Mouse (Mus musculus) mouse trophoblast stem cell (cell line): ENCODE measurements around the gene Col4a2.

Source experiments
- in situ Hi-C, 2 experiments: fragments of 300-500 bp; cut with MseI, MboI; formaldehyde crosslinking; loops; 2 replicates in 1 of 2; 3 replicates in 1 of 2; pipeline ENCODE4 v1.15.1; 2025

The Col4a2 gene

DNA sequence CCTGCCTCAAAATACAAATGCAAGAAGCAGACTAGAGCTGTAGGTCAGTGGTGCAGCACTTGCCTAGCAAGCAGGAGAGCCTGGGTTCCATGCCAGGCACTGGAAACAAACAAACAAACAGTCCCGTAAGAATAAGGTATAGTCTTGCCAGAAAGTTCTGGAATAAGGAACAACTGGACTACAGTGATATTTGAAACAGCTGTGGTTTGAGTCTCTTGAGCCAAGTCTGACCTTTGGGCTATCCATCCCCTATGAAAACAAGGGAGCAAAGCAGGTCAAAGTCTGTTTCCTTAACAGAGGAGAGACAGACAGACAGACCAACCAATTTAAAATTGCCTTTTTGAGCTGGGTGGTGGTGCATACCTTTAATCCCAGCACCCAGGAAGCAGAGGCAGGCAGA, 11.1 kb downstream of the Col4a2 start:
- in situ Hi-C loops = no loop called here

DNA sequence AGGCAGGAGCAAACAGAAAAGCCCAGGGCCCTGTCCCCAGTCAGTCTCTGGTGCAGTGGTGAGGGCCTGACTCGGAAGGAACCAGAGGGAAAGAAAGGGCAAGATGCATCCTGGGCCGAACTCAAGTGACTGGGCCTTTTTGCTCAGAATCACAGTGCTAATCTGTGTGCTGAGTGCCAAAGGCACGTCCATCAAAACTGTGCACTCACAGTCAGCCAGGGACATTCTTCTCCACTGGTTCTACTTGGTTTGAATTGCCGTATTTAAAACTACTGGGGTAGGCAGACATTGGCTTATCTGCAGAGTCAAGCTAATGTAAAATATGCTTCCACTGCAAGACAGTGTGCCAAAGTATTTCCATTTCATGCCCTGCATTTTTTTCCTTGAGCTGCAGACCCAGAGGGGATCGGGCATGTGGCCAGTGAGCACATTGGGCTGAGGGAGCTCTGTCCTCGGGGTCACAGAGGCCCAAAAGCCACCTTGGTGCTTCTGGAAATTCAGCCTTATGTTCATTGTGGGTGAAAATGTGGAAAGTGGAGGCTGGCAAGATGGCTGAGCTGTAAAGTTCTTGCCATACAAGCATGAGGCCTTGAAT, 12.3 kb downstream of the Col4a2 start:
- in situ Hi-C loops = no loop called here

DNA sequence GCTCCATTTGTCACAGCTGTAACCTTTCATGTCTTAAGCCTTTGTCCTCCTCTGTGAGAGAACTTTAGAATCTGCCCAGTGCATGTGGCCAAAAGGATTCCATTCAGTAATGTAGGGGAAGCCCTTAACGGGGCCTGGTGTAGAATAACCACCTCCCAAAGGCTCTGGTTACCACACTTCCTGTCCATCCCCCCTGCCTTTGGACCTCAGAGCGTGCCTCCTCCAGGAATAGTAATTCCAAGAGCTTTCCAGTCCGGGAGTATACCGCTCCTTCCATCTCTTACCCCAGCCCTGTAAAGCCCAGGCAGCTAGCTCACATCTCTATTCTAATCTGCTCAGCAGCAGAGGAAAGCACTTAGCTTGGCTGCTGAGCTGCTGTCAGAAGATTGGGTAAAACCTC, 14.7 kb downstream of the Col4a2 start:
- in situ Hi-C loops = no loop called here

DNA sequence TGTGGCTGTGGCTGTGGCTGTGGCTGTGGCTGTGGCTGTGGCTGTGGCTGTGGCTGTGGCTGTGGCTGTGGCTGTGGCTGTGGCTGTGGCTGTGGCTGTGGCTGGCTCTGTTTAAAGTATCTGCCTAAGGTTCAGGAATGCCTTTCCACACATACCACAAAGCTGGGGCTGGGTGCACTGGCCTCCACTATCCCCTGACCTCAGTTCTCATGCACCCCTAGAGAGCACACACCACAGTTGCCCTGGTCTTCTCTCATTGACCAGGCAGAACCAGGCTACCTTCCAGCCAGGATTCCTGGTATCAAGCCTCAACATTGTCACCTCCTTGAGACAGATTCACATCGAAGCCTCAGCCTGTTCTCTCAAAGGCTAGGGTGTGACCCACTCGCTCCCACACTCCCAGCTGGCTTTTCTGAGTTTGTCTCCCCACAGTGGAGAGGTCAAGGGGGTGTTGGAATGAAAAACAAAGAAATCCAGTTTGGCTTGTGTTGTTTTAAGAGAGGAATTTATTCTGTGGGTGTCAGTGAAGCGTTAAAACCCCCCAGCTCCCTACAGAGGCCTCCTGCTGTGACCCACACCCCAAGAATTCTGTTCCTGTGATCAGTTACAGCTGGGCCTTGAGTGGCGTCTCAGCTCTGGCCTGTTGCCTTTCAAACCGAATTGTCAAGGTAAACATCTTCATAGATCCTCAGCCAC, 15.3 kb downstream of the Col4a2 start:
- in situ Hi-C loops = no loop called here

DNA sequence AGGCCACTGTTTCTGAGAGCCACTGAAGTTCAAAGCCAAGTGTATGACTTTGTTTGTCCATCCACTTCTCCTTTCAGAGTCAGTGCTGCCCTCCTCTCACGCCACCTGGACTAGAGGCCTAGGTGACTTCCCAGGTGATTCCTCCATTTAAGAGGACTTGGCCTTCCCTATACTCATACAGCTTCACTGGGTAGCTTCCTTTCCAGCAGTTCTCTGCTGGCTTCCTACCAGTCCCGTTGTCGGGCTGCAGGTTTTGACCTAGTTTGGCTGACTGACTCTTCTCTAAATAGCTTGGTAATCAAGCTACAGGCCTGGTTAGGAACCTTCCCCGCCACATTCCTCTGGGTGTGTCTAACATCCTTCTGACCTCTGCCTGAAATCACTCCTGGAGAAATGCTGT, 19.0 kb downstream of the Col4a2 start:
- in situ Hi-C loops = no loop called here

DNA sequence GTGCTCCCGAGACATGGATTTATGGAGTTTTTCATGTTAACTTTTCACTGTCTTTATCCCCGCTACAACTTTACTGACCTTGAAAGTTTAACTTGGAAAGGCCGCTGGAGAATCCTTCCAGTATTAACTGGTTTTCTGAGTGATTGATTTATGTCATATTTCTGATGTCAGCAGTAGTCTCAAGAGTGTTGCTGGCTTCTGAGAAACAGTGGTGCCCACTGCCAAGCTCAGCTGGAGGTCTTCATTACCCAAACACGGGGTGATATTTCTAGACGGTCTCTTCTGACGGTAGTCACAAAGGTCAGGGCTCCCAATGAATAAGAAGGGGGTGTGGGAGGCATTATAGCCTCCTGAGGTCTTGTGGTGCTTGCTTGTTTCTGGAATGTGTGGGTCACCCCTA, 21.1 kb downstream of the Col4a2 start:
- in situ Hi-C loops = no loop called here

DNA sequence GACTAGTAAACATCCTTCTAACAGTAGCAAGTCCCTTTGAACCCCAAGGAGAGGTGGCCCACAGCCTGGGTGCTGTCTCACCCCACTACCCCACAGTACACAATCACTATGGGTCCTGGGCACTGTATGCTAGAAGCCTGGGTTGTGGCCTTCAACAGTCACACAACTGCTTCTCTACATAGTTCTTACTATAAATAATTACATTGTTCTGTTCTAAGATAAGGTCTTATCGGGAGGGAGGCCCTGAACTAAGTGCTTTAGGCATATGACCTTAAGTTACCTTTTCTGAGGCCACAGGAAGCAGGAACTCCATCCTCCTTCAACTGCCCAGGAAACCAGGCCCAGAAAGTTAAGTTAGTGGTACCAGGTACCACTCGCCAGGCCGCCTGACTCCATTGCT, 21.9 kb downstream of the Col4a2 start:
- in situ Hi-C loops = no loop called here

DNA sequence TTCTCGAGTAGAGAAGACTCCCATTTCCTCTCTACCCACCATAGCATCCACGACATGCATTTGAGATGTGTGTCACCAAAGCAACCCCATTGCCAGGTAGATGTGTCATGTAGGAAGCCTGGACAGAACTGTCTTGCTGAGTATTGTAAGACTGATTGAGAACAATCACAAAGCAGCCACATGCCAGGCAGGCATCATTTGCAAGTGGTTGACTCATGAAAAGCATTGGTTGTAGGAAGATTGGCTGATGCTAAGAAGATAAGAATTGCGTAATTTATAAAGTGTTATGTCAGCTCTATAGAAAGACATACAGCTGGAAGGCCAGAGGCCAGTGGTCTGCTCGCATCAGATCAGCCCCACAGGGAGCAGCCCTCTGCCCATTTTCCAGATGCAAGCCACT, 22.6 kb downstream of the Col4a2 start:
- in situ Hi-C loops = no loop called here

DNA sequence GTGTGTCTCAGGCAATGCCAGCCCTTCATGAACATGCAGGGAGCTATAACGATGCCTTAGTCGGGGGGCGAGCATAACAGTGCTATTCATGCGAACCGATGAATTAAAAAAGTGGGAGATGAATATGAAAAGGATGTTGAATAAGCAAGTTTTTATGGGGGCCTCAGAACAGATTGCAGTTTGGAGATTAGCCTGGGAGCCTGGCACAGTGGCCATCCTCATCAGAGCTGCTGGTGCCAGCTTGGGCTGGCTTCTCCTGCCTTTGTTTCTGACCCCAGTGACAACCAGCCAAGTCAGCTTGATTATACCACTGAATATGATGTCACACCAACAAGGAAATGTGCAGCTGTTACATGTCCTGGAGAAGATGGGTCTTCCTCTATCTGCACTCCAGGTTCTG, 23.7 kb downstream of the Col4a2 start:
- in situ Hi-C loops = no loop called here

DNA sequence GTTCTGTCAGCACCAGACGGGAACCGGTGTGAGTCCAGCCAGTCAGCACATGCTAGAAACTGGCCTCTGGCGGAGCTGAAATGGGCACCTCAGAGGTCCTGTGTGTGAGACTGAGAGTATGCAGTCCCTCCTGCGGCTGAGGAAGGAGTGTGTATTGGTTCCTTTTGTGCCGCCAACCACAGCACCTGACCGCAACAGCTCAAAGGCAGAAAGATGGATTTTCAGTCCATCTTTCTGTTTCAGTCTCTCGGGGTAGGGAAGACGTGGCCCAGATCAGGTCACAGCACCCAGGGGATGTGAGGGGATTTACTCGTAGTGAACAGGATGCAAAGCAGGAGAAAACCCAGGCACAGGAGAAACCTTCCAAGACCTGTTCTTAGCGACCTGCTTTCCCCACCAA, 25.0 kb downstream of the Col4a2 start:
- in situ Hi-C loops = no loop called here

DNA sequence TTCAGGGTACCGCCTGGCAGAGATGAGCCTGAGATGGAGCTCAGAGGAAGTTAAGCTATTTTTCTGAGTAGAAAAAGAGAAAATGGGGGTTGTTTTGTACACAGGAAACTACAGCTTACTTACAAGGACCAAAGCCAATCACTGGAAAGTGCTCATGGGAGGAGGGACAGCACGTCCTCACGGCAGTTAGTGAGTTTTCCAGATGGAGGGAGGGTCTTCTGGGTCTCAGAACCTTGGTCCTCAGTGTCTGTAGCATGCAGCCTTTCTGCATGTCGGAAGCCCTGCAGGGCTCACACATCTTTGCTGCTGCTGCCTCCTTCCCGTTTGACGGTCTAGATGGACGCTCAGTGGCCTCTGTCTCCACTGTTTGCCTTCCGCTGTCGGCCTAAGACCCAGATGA, 25.9 kb downstream of the Col4a2 start:
- in situ Hi-C loops = no loop called here

DNA sequence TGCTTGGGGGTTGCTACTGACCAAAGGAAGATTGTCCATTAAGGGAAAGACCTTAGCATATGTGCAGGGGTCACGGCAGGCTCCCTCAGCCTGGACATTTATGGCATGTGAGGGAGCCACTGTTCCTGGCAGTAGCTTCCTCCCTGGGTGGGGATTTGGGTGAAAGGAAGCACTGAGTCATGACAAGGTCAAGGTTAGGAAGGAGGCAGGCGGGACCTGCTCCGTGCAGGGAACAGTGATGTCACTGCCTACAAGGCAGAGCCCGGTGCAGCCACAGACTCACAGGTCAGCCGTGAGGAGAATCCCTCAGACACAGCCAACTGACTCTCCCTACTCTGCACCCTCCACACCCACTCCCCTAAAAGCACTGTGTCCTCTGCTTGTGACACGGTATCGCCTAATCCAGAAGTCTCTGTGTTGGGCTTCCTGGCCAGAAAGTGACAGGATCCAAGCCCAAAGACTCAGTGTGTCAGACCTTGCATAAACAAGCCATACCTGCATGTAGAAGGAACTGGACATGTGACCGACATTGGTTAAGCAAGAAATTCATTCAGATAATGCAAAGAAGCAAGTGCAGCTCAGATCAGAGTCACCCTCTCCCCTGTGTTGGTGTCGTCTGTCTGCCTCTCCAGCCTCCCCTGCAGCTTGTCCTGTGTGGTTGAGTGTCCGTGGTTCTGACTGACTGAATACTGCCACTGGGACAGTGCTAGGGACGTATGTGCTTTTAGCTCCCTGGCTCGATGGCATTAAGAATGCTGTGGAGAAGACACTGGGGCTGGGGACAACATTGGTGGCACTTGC, 27.9 kb downstream of the Col4a2 start:
- in situ Hi-C loops = no loop called here

DNA sequence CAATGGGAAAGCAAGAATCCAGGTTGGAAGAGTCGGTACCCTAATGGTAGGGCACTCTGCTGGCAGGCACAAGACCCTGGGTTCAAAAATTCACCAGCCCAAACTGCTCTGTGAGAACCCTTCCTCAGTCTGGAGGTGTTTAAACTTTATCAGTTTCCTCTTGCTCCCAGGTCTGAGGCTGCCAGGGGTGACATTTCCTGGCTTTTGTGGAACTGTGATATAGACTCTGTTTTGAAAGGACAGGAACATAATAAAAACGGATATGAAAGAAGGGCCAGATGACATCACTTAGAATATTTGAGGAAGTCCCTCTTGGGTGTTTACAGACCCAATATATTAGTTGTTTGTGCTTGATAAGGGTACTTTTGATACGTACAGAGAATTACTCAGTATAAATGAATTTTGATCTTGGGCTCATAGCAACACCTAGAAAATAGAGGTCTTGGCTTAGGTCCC, 28.5 kb downstream of the Col4a2 start:
- in situ Hi-C loops = no loop called here

DNA sequence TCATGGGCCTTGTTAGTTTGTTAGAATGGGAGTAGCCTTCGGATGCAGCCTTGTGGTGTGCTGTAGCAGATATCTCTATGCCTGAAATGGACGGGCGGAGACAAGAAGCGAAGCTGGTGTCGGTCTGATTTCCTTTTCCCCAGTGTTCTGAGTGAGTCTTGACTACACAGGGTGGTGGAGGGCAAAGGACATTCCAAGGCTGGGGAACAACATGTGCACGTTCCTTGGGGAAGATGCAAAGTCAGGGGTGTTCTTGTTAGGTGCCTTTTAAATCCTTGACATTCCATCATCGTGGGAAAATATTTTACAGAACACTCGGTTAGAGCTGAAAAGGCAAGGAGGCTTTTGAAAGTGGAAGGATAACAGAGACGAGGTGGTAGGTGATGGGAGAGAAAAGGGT, 31.9 kb downstream of the Col4a2 start:
- in situ Hi-C loops = no loop called here

DNA sequence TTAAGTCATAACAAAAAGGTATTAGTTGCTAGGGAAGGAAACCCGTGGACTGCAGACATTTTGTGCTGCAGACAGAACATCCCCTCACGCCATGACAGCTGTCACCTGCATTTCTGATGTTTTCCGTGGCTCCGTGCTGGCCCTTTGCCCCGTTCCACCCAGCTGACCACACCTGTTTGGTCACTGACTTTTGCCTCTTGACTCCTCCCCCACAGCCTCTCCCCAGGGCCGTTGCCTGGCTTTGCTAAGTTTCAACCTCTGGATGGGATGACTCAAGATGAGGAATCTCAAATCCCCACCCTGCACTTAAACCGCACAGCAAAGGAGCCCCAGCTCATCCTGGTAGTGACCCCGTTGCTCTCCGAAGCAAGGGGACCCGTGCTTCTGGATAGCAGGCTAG, 33.6 kb downstream of the Col4a2 start:
- in situ Hi-C loops = no loop called here

DNA sequence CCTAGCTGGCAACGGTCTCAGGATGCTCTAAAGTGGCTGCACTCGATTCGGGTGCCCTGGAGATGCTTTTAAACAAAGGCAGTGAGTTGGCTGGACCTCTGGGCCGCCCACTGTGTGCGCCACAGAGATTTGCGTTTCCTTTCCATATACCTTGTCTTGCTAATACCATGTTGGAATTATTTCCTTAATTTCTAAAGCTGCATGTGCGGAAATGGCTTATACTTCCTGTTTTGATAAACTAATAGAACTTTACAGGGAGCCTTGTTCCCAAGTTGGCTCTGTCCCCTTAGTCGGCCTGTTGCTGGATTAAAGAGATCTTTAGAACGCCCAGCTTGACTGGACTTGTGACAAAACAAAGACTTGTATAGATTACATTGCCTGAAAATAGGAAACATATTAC, 35.1 kb downstream of the Col4a2 start:
- in situ Hi-C loops = no loop called here

DNA sequence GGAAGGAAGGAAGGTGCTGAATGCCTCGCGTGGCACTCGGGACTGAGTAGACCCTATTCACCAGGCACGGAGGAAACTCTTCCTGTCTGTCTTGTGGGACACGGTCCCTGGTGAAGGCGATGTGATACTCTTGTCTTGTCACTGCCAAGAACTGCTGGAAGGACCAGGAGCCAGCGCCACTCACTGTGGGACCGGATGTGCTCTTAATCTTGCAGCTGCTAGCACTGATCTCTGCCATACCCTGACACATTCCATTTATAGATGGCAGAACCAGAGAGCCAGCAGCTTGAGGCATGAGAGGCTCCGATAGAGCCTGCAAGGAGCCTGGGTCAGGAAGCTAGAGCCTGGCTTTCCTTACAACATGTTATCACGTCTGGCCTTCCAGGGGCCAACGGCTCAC, 36.0 kb downstream of the Col4a2 start:
- in situ Hi-C loops = no loop called here

DNA sequence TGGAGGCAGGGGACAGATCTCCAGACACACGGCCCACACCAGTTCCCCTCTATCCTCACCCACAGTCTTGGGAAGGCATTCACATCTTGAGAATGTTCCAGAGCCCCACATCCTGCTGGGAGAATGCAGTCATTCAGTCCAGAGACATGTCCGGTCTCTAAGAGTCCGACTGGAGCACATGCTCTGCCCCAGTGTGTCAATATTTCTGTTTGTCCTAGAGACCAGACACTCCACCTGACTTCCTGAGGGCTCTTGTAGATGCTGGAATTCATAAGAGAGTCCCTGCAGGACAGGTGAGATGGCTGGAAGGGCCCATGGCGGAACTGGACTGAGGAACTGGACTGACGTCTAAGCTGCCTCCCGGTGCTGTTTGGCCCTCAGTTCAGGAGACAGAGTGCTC, 38.8 kb downstream of the Col4a2 start:
- in situ Hi-C loops = no loop called here

DNA sequence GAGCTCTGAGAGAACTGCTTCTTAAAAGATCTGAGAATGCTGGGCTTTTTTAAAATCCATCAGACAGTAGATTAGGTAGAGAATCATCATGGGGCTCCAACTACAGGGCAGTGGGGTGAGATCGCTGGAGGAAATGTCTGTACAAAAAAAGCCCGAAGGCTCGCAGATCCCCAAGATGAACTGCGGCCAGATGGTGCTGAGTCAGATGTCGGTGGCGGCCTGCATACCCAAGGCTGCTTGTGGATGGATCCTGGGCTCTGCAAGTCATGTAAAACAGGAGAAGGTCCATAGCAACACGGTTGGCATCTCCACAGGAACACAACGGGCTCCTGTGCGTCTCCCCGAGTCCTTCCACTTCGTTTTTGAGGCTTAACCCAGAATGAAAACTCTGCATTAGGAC, 39.9 kb downstream of the Col4a2 start:
- in situ Hi-C loops = no loop called here

DNA sequence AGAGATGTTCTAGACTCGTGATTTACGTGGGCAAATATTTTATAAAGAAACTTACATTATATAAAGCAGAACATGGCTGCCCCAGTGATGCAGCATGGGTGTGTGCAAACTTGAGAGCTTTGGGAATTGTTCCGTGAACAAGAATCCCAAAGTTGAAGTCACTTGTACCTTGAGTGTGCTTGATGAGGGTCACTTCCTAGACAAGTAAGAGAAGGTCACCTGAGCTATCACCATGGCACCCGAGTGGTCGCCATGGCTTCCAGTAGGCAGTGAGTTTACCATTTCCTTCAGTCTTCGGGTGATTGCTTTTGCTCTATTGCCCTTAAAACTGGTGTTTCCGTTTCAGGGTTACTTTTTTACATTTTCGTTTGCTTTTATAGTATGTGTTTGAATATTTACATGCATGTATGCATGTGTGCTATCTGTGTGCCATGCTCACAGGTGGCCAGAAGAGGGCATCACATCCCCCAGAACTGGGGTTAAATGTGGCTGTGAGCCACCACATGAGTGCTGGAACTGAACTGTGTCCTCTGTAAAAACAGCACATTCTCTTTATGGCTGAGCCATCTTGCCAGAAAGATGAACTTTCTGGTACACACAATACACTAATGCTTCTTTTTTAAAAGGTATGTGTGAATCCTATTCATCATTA, 42.3 kb downstream of the Col4a2 start:
- in situ Hi-C loops = no loop called here

DNA sequence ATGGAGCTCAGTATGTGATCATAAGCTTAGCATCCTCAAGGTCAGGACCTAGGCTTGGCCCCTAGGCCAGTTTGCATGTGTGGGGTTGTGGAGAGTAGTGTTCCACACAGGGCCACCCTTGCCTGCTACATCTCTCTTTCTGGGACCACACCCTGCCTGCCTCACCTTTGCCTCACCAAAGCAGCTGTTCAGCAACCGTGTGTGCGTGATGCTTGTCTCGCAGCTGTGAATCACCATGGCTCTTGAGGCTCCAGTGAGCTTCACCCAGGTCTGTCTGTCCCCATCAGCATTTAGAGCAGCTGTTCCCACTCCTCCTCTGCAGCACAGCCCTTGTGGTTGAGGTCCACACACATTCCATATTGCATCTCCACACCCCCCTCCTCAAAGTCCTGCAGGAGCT, 43.3 kb downstream of the Col4a2 start:
- in situ Hi-C loops = no loop called here

DNA sequence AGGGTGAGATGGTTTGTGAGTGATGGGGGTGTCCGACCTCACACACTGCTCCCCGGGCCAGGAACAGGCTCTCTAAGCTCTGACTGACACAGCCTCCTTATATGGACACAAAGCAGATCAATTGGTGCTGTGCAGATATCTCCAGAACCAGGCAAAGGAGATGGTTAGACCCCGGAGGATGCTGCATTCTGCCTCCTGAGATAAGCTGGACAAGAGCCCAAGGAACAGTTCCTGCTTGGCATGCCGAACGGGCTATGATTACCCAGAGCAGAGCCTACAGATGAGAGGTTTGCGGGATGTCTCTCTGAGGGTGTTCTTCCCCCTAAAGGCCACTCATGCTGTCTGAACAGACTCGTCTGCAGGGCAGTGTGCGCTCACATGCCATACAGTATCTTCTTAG, 44.2 kb downstream of the Col4a2 start:
- in situ Hi-C loops = no loop called here
